Mouse (Mus musculus): ENCODE measurements around the gene Gcnt7.

GRCm38 (mm10) chr2:172416218-172416617 lies 42.2 kb downstream of the Gcnt7 start:
- TF ChIP-seq CTCF (IDR thresholded peaks at IDR 0.05; ENCODE audit: low read depth) (no peak), EP300 (IDR thresholded peaks at IDR 0.05; ENCODE audit: low read depth) (no peak)
